Mouse (Mus musculus) adrenal gland, postnatal 25 days (tissue): ENCODE measurements at regions not wholly inside any gene's neighbourhood (a gene's known extent, or its start where the extent isn't known, plus 50 kb on each side); places are given as distances from the start of the nearest gene placed in this dataset.

Experiments used
- DNase-seq: peaks from one replicate; pipeline ENCODE4 v3.0.0; 2021; ENCODE audit warnings: mixed read lengths

DNA sequence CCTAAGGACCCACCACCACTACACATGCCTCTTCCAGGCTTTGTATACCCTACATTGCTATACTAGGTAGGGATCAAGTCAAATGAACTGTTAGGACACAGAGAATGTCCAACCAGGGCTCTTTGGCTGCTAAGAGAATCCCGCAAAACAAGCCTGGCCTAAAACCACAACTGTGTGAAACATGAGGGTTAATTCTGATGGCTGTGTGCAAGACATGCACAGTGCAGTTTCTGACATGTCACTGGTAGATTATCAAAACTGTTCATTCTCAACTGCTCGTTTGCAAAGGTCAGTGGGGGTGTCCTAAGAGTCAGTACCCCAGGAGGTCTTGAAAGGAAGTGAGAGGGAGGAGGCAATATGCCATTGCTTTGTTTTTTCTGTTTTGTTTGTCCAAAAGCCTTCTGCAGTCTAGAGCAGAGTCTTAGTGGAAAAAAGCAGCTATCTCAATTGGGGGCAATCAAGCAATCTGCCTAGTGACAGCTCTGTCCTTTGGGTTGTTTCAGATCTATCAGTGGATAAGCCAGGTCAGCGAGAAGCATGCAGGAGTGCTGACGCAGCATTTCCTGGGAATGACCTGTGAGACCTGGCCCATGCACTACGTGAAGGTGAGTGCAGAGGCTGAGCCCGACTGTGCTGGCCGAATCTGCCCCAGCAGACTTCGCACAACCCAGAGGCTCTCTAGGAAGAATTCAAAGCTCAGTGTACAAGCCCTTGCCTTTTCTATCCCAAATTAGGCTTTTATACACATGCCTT, 151.3 kb upstream of the 4933402D24Rik start:
- DNase-seq = no peak

DNA sequence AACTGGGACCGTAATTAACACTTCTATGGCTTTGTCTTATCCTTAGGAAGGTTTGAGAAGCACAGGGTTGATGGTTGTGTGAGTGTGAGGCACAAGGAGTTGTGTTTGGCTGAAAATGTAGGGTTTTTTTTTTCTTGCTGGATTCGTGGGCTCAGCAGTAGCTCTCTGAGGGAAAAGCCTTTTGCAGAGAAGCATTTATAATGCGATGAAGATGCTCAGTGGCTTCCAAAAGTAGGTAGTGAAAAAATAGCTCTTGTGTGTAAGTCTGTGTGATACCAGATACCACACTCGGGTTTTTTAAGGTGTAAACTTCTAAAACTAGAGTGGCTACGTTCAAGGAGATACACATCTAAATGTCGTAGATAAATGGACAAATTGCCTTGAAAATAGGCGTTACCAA, 149.1 kb upstream of the 4933402D24Rik start:
- no peak for DNase-seq

DNA sequence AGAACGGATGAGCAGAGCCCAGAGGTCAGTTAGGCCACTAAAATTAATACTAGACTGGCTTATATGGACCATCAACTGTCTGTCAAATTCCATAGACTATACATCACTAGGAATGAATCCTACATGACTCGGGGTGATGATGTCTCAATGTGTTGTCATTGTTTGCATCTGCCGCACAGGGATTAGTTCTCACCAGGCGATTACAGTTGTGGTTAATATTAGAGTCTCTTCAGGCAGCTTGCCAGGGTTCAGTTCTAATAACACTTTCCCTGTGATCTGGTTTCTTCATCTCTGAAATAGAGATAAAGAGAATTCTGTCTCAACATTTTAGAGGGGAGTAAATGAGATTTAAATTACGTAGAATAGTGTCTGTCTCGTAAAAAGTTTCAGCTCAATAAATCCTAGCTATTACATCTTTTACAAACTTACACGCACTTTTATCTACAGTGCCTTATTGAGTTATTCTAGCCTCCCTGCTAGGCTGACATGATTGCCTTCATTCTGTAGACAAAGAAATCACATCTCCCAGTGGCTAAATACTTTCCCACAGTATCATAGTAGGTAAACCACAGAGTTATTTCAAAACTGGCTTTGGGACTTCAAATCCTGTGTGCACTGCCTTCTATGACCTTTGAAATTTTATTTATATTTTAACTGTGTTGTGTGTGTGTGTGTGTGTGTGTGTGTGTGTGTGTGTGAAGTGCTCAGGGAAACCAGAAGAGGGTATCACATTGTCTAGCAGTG, 148.0 kb upstream of the 4933402D24Rik start:
- DNase-seq = no peak

DNA sequence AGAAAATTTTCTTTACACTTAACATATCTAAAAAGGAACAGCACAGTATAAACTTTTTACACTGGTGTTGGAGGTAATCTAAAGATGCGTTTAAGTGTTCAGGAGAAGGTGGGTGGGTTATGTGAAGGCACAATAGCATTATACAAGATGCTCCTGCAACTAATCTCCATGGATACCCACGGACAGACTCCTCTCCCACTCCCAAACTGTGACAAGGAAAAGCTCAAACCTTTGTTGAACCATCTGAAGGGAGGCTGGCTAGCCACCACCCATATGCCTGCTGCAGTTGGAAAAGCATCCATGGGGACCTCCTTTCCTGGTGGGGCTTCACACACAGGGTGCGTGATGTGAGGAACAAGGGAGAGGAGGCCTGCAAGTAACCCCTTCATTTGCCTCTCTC, 141.7 kb upstream of the 4933402D24Rik start:
- DNase-seq = no peak

DNA sequence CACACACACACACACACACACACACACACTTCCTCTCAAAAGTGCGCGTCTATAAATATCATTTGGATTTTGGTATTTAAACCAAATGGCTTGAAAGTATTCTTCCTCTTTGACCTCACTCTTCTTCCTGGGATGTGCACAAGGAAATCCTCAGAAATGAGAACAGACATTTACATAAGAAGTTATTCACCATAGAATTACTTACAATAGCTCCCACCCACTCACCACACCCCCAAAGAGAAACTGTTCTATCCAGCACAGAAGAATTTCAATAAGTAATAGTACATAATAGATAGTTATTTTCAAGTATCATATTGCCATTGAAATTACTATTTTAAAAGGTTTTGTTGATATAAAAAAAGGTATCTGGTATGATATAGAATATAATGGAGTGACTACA, 140.1 kb upstream of the 4933402D24Rik start:
- no peak for DNase-seq

DNA sequence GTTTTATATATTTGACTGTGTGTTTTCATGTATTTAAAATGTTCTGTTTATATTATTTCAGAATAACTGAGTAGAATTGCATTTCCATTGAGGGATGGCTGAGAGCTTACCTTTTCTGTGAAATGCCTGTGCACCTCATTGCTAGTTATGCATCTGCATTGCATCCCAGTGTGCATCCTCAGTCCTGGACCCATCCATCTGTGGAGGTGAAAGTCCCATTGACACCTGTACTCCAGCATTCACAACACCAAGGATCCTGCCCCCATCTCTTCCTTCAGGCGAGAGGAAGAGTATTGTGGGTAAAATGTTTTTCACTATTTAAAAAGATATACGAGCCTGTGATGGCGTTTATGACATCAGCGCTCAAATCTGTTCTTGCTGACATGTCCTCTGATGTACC, 134.6 kb upstream of the 4933402D24Rik start:
- DNase-seq = no peak

DNA sequence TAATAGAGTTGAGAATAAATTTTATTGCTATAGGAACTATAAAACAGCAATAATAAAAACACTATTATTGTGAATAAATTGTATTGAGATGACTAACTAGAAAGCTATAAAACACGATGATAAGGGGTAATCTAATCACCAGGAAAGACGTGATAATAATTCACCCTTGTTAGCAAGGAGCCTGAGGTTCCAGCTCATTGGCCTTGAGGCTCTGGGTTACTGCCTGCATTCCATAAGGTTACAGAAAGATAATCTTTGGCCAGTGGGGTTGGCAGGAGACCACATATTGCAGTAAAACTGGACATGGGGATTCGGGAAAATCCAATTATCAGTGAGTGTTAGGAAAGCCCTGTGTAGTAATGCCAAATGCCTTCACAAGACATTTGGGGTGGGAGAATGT, 134.1 kb upstream of the 4933402D24Rik start:
- peak; percentile 24 for DNase-seq

DNA sequence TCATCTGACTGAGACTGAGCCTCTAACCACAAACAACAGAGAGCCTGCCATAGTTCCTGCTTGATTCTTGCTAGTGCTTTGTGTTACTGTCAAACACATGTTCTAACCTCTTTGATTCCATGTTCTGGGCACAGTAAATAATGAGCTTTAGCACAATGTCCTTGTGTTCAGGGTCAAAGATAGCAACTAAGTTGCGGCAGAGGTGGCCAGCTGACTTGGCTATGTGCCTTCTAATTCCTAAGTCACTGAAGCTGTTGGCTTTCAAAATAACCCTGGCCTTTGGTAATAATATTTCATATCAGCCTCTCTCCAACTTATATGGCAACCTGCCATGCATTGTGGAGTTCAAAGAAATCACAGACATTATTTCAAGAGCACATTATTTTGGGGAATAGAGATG, 133.3 kb upstream of the 4933402D24Rik start:
- peak; percentile 35 for DNase-seq

DNA sequence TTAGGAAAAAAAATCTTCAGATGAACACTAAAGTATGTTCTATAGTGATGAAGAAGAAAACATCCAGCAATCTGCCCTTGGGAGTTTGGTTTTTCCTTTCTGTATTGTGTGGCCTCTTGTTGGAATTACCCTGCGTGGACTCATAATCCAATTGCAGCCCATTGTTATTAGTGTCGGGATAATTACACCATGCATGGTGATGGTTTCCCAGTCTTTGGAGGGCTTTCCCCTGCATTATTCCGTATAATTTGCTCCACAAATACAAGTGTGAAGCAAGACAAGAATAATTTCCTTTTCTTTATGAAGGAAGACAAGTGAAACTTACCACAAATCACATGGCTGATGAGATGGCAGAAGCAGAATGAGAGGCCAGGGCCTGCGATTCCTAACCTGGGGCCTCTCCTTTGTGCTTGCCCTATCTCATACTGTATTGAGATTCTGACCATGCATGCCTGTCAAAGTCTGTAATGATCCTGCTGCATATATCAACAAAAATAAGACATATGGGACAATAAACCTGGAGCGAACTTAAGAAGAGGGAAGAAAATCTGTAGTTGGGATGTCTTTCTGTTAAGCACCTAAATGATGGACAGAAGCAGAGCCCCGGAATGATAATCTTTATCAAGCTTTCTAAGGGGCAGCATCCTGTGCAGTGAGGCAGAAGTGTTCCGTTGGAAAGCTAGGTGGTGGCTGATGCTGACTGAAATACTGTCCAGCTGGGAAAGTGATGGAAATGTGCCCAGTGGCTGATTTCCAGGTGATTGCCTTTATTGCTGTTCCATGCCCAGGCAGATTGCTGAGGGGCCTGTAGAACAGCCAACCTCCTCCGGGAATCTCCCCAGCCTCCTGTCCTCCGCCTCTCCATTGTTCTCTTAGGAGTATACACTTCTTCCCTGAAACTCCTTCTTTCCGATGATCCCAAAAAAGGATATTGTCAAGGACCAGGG, 130.8 kb upstream of the 4933402D24Rik start:
- peak; percentile 29 for DNase-seq

DNA sequence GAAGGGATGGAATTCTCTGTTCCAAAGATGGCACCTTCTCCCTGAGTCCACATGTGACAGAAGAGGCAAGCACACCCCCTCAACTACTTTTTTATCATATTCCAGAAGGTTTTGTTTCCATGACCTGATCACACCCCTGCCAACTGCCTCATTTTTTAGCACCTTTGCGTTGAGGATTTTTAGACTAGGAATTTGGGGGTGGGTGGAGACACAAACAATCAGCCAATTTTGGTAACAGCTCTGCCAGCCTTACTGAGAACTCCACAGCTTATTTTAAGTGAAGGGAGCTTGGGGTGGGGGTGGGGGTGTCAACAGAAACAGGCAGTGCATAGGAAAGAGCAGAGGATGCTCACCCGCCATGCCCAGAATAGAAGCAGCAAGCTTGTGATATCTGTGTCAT, 129.7 kb upstream of the 4933402D24Rik start:
- no peak for DNase-seq

DNA sequence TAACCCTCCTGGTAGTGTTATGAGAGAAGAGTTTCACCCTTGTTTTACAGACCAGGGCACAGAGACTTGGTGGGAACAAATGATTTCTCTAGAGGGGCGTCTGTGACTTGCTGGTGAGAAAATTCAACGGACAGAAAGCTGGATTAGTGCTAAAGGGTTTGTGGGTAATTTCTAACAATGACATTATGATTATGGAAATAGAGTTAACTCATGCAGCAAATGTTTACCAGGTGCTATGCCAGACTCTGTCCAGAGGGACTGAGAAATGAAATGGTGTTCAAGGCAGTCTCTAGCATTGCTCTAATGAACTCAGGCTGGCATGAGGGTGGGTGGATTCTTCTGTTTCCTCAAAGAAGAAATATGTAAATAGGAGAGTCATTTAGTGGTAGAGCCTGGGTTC, 128.5 kb upstream of the 4933402D24Rik start:
- DNase-seq = no peak

DNA sequence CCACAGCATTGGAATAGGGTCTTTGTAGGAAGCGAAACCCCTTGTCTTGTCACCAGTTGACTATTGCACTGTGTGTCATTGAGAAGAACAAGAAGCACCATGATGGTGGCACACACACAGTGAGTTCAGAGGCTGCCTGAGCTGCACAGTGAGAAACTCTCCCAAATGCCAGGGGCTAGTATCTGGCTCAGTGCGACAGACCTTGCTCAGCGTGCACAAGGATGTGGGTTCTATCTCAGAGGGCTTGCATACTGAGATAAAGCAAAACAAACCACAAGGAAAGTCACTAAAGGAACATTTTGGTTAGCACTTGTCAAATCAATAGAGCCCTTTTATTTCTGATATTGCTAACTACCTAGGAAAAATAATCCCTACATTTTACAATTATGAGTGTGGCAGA, 110.5 kb upstream of the 4933402D24Rik start:
- no peak for DNase-seq

DNA sequence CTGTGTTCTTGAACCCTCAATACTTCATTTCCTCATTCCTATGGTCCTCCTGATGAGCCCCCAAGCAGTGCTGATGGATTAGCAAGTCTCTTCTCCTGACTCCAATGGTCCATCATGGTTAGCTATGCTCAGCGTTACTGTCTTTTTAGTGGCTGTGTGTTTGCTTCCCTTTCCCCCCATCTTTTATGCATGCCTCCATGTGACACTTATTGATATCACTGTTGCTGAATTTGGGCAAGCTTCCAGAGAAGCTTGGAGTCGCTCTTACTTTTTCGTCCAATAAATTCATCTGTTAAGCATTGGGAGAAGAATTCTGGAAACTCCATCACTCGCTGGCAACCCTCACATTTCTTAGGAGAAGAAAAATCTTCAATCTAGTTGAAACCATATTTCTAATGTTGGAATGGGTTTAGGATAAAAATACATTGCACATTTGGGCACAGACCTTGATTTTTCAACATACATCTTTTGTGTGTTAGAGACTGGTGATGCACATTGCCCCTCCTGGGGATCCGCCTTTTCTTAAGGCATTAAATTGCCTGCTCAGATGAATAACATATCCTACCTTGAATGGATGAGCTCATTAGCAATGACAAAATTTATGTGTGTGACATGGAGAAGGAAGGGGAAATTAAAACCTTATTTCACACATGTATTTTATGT, 107.7 kb upstream of the 4933402D24Rik start:
- DNase-seq = no peak

DNA sequence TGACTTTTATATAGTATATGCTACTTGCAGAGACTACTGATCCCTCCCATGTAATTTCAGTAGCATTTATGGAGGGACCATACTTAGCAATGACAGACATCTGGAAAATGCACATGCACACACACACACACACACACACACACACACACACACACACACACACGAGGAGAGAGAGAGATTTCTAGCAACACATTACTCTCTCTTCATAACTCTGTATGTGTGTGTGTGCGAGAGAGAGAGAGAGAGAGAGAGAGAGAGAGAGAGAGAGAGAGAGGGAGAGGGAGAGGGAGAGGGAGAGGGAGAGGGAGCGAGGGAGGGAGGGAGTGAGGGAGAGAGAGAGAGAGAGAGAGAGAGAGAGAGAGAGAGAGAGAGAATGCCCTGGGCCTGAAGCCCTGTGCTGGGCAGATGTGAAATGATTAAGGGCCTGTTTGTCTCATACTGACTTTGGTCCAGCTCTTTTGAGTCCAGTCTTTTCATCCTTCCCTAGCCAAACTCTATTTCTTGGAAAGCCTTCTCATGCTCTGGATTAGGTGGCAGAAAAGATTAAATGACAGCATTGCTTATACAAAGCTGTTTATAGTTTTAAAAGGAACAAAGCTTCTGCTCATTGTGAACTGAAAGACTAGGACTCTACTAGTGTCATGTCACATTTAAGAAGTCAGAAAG, 106.4 kb upstream of the 4933402D24Rik start:
- no peak for DNase-seq

DNA sequence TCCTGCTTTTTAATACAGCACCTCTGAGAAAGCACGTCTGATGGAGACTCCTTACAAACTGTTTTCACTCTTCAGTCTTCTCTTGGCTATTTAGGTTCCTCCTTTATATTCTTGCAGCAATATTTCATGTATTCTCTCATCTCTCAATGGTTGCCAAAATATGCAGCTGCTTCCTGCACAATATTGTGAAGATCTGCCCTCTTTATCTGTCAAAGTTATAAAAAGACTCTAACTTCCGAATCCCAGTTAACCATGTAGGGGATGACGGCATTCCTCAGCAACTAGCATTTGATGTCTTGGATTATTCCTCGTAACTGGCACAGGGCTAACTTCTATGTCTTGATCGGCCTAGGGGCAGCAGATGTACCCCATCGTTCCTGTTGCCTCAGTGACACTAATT, 102.8 kb upstream of the 4933402D24Rik start:
- DNase-seq = no peak

DNA sequence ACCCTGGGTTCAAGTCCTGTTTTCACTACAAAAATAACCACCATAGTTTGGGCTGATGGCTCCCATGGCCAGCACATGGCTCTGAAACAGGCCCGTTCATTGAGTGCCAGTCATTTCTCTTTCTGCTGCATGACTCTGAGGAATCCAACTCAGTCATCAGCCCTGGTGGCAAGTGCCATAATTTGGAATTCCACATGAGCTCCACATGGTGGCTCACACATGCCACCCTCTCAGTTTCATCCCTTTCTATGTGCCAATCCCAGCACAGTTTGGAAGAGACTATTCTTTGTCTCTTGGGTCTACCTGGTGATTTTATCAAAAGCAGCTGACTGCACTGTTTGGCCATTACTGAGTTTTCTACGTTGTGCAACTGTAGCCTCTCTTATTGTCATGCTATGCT, 100.3 kb upstream of the 4933402D24Rik start:
- no peak for DNase-seq

DNA sequence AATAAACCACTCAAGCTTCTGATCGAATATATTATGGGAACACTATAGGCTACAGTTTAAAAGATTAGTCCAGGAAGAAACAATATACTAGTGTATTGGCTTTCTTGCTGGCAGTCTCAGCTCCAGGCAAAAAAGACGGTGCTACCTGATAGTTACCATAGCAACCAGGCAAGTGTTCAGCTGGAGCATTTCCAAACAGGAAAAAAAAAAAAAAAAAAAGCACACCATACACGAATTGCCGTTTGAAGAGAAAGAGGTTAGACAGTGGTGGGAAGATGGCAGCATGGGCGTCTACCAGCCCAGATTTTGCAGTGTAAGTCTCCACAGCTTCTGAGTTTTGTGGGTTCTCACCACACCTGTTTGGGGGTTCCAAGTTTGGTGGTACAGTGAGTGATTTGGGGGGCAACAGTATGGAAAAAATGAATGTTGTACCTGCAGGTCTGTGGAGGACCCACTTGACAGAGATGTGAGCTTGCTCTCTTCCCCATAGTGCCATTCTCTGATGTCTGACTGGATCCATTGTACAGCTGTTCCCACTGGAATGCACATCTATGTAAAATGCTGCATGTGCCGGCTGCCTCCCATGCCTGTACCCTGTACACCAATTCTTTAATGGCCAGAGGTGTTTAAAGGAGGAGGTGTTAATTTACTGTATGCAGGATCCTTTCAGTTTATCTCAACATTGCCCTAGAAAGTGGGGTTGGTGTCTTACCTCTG, 89.0 kb upstream of the 4933402D24Rik start:
- no peak for DNase-seq

DNA sequence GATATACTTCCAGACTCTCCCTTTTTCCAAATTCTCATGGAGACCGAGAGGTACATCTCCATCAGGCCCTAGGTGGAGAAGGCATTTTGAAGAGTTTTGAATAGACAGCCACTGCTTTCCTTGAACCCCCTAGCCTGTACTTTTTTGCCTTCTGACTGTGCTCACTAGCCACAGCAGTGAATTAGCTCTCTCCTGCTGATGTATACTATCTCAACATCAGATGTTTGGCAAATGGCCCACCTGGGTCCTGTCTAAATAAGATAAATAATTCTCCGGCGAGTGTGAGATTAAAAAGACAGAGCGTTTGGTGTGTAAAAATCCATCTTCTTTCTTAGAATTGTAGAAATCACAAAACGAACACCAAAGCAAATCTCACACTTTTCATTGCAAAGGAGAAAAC, 88.4 kb upstream of the 4933402D24Rik start:
- no peak for DNase-seq

DNA sequence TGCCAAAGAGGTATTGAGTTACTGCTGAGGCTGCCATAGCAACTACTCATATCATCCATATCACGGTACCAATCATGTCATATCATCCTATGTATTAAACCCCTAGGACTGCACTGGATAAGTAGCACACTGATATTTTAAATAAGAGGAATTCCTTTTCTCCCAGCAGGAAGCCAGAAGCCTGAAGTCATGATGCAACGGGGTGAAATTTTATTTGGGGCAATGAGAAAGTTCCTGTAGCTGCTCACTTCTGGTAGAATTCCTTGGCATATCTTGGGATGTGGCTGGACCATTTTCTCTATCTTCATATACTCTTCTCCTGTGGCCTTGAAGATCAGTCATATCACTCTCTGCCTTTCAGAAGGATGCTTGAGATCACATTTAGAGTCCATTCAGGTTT, 87.3 kb upstream of the 4933402D24Rik start:
- DNase-seq = no peak

DNA sequence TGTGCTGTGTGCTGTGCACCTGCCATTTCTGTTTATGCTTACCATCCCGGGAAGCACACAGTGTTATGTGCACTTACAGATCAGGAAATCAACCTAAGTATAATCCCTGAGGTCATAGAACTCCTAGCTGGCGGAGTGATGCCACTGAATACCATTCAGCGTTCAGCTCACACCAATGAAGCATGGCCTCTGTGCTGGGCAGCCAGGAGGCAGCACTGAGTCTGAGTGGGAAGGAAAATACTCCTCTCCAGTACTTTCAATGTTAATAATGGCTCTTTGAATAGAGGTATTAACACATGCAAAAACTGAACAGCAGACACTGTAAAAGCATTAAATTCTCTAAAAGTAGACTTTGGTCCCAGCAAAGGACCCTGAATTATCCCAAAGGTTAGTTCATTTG, 85.7 kb upstream of the 4933402D24Rik start:
- peak; percentile 6 for DNase-seq

DNA sequence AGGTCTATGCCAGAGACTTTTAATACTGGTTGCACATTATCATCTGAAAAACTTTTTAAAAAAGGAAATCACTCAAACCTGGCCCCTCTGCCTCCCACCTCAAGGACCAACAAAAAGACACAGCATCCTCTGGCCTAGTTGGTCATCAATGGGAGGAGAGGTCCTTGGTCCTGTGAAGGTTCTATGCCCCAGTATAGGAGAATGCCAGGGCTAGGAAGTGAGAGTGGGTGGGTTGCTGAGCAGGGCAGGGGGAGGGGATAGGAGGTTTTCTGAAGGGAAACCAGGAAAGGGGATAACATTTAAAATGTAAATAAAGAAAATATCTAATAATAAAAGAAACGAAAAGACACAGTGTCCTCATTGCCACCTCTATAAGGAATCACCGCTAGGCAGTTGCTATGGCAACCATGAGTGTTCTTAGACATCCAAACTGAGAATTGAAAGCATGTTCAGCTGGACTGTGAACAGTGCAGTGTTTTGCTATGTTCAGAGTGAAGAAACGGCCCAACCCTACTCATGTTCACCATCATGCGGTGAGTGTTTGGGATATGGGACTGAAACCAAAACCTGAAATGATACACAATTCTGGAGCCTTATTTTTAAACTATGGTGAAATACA, 82.5 kb upstream of the 4933402D24Rik start:
- DNase-seq = no peak
